ENCODE assay signal across 8 mouse cellular contexts in genomic region chr3:108083904-108084407, GRCm38 (mm10). TPM values are rescaled to one million over a fixed set of nuclear protein-coding genes. Genes with fewer than 3 reads are reported as not detected.
DNase-seq lines count a peak whose midpoint lies in the region; ATAC-seq lines count a peak whose summit lies in the region.

No protein-coding gene starts in this region.

- H3K9ac ChIP-seq in neural tube, embryonic 12.5 days, result no peak overlapping the region
- peak overlapping the region; percentile 84; the same call in 1 of the 2 replicates for H3K9ac ChIP-seq in stomach, embryonic 16.5 days (ENCODE audit: low read length)

- 77% methylated on average over 4 of the region's 4 CpGs for WGBS in neural tube, embryonic 12.5 days
- WGBS in limb, embryonic 10.5 days, result 81% methylated on average over 4 of the region's 4 CpGs
- 68% methylated on average over 4 of the region's 4 CpGs for WGBS in stomach, embryonic 16.5 days

- ATAC-seq in neural tube, embryonic 12.5 days (ENCODE audit: low FRiP score, low read depth), result no peak
- no peak for ATAC-seq in stomach, embryonic 16.5 days (ENCODE audit: insufficient read depth, low FRiP score)

- H3K27me3 ChIP-seq in neural tube, embryonic 12.5 days (replicated peaks), result no peaks in the 10 kb centered on the region
- no peaks in the 10 kb centered on the region for H3K27me3 ChIP-seq in limb, embryonic 10.5 days (ENCODE audit: low read depth, poor library complexity, severe bottlenecking)
- no peaks in the 10 kb centered on the region for H3K27me3 ChIP-seq in stomach, embryonic 16.5 days (ENCODE audit: control insufficient read depth, insufficient read depth, low read length)

- peak; percentile 50 to 56 for DNase-seq in adrenal gland, postnatal 36 days
- DNase-seq in adrenal gland, adult 18-20 months (ENCODE audit: low spot score in 2 of 2), result no peak
- no peak for DNase-seq in neural tube, embryonic 10.5 days (ENCODE audit: extremely low spot score, low spot score)
- no peak for DNase-seq in limb, embryonic 10.5 days (ENCODE audit: low spot score)
- no peak for DNase-seq in layer of hippocampus, postnatal 25 days (ENCODE audit: extremely low spot score in 1 of 2, low spot score in 1 of 2)
- DNase-seq in gastrocnemius, adult 8-10 months (ENCODE audit: low spot score in 2 of 2), result no peak

- H3K4me3 ChIP-seq in neural tube, embryonic 12.5 days, result peak overlapping the region; percentile 61; the same call in 1 of the 2 replicates
- peak overlapping the region; percentile 87; the same call in 1 of the 2 replicates for H3K4me3 ChIP-seq in limb, embryonic 10.5 days
- peak overlapping the region; percentile 69; the same call in 1 of the 2 replicates for H3K4me3 ChIP-seq in stomach, embryonic 16.5 days (replicated peaks; ENCODE audit: low read length)

- peak overlapping the region; percentile 100 for H3K4me2 ChIP-seq in neural tube, embryonic 12.5 days (replicated peaks)
- peak overlapping the region; percentile 99 for H3K4me2 ChIP-seq in stomach, embryonic 16.5 days (ENCODE audit: low read depth, low read length)

- no peak overlapping the region for H3K27ac ChIP-seq in neural tube, embryonic 12.5 days
- no peak overlapping the region for H3K27ac ChIP-seq in limb, embryonic 10.5 days
- no peak overlapping the region for H3K27ac ChIP-seq in stomach, embryonic 16.5 days (ENCODE audit: low read length)

- H3K4me1 ChIP-seq in neural tube, embryonic 12.5 days, result peaks cover 52% of the 10 kb centered on the region
- H3K4me1 ChIP-seq in limb, embryonic 10.5 days, result peaks cover 80% of the 10 kb centered on the region
- peaks cover 46% of the 10 kb centered on the region for H3K4me1 ChIP-seq in stomach, embryonic 16.5 days (ENCODE audit: control insufficient read depth, insufficient read depth, low read length)

- peaks cover 14% of the 10 kb centered on the region for H3K36me3 ChIP-seq in neural tube, embryonic 12.5 days
- peaks cover 22% of the 10 kb centered on the region for H3K36me3 ChIP-seq in limb, embryonic 10.5 days
- peaks cover 5% of the 10 kb centered on the region; the same call in 1 of the 2 replicates for H3K36me3 ChIP-seq in stomach, embryonic 16.5 days (ENCODE audit: control insufficient read depth, insufficient read depth, low read length)

- H3K9me3 ChIP-seq in neural tube, embryonic 12.5 days, result no peaks in the 10 kb centered on the region
- H3K9me3 ChIP-seq in limb, embryonic 10.5 days (replicated peaks), result no peaks in the 10 kb centered on the region
- no peaks in the 10 kb centered on the region for H3K9me3 ChIP-seq in stomach, embryonic 16.5 days (replicated peaks; ENCODE audit: control insufficient read depth, low read length)

RNA-seq across cellular contexts. Expression of gene Ampd2, which starts 2.5 kb away (rescaled TPM):
- 100 to 1,000 TPM; 133 to 143 TPM for total RNA-seq in adrenal gland, postnatal 36 days (2021)
- 100 to 1,000 TPM; 130 to 192 TPM for total RNA-seq in adrenal gland, adult 18-20 months (2021)
- 47.7 and 51.2 TPM in 2 replicates for polyA plus RNA-seq in neural tube, embryonic 12.5 days (2016; fragmentation: Nextera tagmentation; extraction: Ambion mirVana)
- polyA plus RNA-seq in limb, embryonic 10.5 days (2016; fragmentation: Nextera tagmentation; extraction: Ambion mirVana), result 68.8 and 69.7 TPM in 2 replicates
- 49.8 and 51.9 TPM in 2 replicates for polyA plus RNA-seq in stomach, embryonic 16.5 days (2015; fragmentation: Nextera tagmentation; extraction: Ambion mirVana)
- total RNA-seq in layer of hippocampus, postnatal 25 days (2021), result 10 to 100 TPM; 69.8 to 76.2 TPM
- 1 to 10 TPM; 3.1 to 4.4 (median 3.6) TPM for total RNA-seq in gastrocnemius, adult 8-10 months (2022)

RNA-seq across cellular contexts. Expression of gene Gnat2, which starts 8.6 kb away (rescaled TPM):
- total RNA-seq in adrenal gland, postnatal 36 days (2021), result 10 to 100 TPM; 11.5 to 14.7 TPM
- 10 to 100 TPM; 11.0 to 18.6 TPM for total RNA-seq in adrenal gland, adult 18-20 months (2021)
- polyA plus RNA-seq in neural tube, embryonic 12.5 days (2016; fragmentation: Nextera tagmentation; extraction: Ambion mirVana), result 0.43 and 0.57 TPM in 2 replicates
- 1.6 and 2.4 TPM in 2 replicates for polyA plus RNA-seq in limb, embryonic 10.5 days (2016; fragmentation: Nextera tagmentation; extraction: Ambion mirVana)
- polyA plus RNA-seq in stomach, embryonic 16.5 days (2015; fragmentation: Nextera tagmentation; extraction: Ambion mirVana), result 1.3 TPM in 2 replicates
- not detected for total RNA-seq in layer of hippocampus, postnatal 25 days (2021)
- total RNA-seq in gastrocnemius, adult 8-10 months (2022), result 1 to 10 TPM in 1 of 4 experiments, under 1 TPM in 3; 0.62 to 1.1 (median 0.82) TPM

RNA-seq across cellular contexts. Expression of gene Gstm4, which starts 39.3 kb away (rescaled TPM):
- 10 to 100 TPM; 12.0 to 19.0 TPM for total RNA-seq in adrenal gland, postnatal 36 days (2021)
- 10 to 100 TPM; 19.6 to 20.3 TPM for total RNA-seq in adrenal gland, adult 18-20 months (2021)
- 11.6 and 14.5 TPM in 2 replicates for polyA plus RNA-seq in neural tube, embryonic 12.5 days (2016; fragmentation: Nextera tagmentation; extraction: Ambion mirVana)
- 11.6 and 15.1 TPM in 2 replicates for polyA plus RNA-seq in limb, embryonic 10.5 days (2016; fragmentation: Nextera tagmentation; extraction: Ambion mirVana)
- polyA plus RNA-seq in stomach, embryonic 16.5 days (2015; fragmentation: Nextera tagmentation; extraction: Ambion mirVana), result 26.5 and 29.6 TPM in 2 replicates
- 10 to 100 TPM; 12.0 to 12.1 TPM for total RNA-seq in layer of hippocampus, postnatal 25 days (2021)
- total RNA-seq in gastrocnemius, adult 8-10 months (2022), result 10 to 100 TPM; 11.7 to 18.7 (median 14.1) TPM

Comparison
In these comparisons a context has a peak if more than half of its experiments do, and no peak if none do; other contexts are left out.
1. DNase-seq: peak in adrenal gland, postnatal 36 days (2 of 2); none in adrenal gland, adult 18-20 months (0 of 2), neural tube, embryonic 10.5 days (single experiment), limb, embryonic 10.5 days (single experiment), layer of hippocampus, postnatal 25 days (0 of 2) and gastrocnemius, adult 8-10 months (0 of 2).
2. RNA of gene Ampd2, which starts 2.5 kb away (total RNA-seq): 130 to 192 TPM in adrenal gland, adult 18-20 months, 133 to 143 TPM in adrenal gland, postnatal 36 days and 69.8 to 76.2 TPM in layer of hippocampus, postnatal 25 days; 3.1 to 4.4 TPM in gastrocnemius, adult 8-10 months; every median in the first group is over 10 times any median in the second.
3. RNA of gene Gnat2, which starts 8.6 kb away (total RNA-seq): 11.0 to 18.6 TPM in adrenal gland, adult 18-20 months and 11.5 to 14.7 TPM in adrenal gland, postnatal 36 days; 0.62 to 1.1 TPM in gastrocnemius, adult 8-10 months and not detected in layer of hippocampus, postnatal 25 days; every median in the first group is over 4 times any median in the second.
4. Peak in every context shown above with its lines, with median percentiles within 50 percentile points of each other: H3K4me3 ChIP-seq.